Mouse (Mus musculus): ENCODE measurements around the gene Eno3. TPM values are rescaled to one million over a fixed set of nuclear protein-coding genes. Genes with fewer than 3 reads are reported as not detected.
A peak's percentile ranks its signal among the peaks of the same experiment; 100 is the strongest.

Eno3 gene
- total RNA-seq, 1 experiment: 31.7 TPM

DNA sequence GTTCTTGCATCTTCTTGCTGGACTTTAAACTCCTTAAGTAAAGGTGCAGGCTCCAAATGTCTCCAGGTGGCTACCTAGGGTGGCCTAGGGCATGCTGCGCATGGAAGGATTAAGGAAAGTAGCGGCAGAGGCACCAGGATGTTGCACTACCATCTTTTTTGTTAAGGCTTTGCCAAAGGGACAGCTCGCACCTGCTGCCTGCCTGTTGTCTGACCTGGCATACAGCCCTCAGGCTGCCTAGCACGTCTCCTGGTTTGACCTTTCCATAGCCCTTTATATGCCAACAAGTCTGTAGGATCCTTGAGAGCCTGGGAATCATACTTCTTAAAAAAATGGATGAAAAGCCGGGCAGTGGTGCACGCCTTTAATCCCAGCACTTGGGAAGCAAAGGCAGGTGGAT is 14.0 kb upstream of the Eno3 start:
- in situ Hi-C loops (cut with MboI; ENCODE audit: low sequenced_read_pairs in 2 of 2, unreplicated experiment in 2 of 2): no loop called here
- Histone ChIP-seq H3K36me3 (ENCODE audit: control insufficient read depth, insufficient read depth, low read length, poor library complexity, severe bottlenecking) (peaks cover 17% of the 10 kb centered on the region), H3K27ac (ENCODE audit: insufficient read depth, low read depth, low read length, poor library complexity, severe bottlenecking) (no peak overlapping the region), H3K4me1 (ENCODE audit: control insufficient read depth in 2 of 2, insufficient read depth in 2 of 2, low read length in 2 of 2, poor library complexity in 1 of 2) (peaks cover 0 to 10% of the 10 kb centered on the region in 2 experiments; a peak in 2 of 4 replicates), H3K4me3 (ENCODE audit: insufficient read depth in 1 of 2, low read depth in 1 of 2, low read length in 2 of 2, poor library complexity in 1 of 2, severe bottlenecking in 1 of 2) (no peak overlapping the region), H3K9ac (ENCODE audit: insufficient read depth, low read depth, low read length, poor library complexity, severe bottlenecking) (no peak overlapping the region), H3K9me3 (ENCODE audit: control insufficient read depth, insufficient read depth, low read depth, low read length) (no peaks in the 10 kb centered on the region)
- no peak for DNase-seq (ENCODE audit: low read depth, low spot score)
- TF ChIP-seq ZC3H11A (IDR thresholded peaks at IDR 0.05; ENCODE audit: borderline replicate concordance, low read depth, low read length) (no peak), ZNF384 (IDR thresholded peaks at IDR 0.05; ENCODE audit: low read depth, low read length) (no peak), HCFC1 (IDR thresholded peaks at IDR 0.05; ENCODE audit: borderline replicate concordance, insufficient read depth, low read length) (no peak), CHD2 (IDR thresholded peaks at IDR 0.05; ENCODE audit: low read depth, low read length) (no peak), MAFK (IDR thresholded peaks at IDR 0.05; ENCODE audit: insufficient read depth, low read depth, low read length) (no peak)

DNA sequence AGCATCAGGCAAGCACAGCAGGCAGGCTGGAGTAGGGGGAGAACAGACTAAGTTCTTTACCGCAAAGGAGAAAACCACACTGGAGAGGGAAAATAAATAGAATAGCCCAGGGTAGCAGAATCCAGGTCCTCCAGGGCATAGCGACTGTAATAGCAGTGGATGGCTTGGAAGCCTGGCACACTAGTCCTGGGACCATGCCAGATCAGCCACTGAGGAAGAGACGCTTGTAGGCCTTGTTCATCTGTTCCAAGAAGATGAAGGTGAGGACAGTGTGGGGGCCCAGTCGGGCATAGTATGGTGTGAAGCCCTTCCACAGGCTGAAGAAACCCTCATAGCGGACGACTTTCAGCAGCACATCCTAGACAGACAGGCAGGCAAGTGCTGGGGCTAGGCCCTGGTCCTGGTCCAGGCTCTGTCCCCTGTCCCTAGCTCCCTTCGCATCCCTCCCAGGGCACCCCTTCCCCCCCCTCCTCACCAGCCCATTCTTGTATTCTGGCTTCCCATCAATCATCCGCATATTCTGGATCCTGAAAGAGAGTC is 12.4 kb upstream of the Eno3 start:
- H3K9me3 ChIP-seq (ENCODE audit: control insufficient read depth, insufficient read depth, low read depth, low read length): no peaks in the 10 kb centered on the region
- H3K4me3 ChIP-seq (ENCODE audit: insufficient read depth in 1 of 2, low read depth in 1 of 2, low read length in 2 of 2, poor library complexity in 1 of 2, severe bottlenecking in 1 of 2): no peak overlapping the region
- H3K4me1 ChIP-seq (ENCODE audit: control insufficient read depth in 2 of 2, insufficient read depth in 2 of 2, low read length in 2 of 2, poor library complexity in 1 of 2): peaks cover 0 to 10% of the 10 kb centered on the region in 2 experiments; a peak in 2 of 4 replicates
- peaks cover 24% of the 10 kb centered on the region for H3K36me3 ChIP-seq (ENCODE audit: control insufficient read depth, insufficient read depth, low read length, poor library complexity, severe bottlenecking)
- H3K27ac ChIP-seq (ENCODE audit: insufficient read depth, low read depth, low read length, poor library complexity, severe bottlenecking): no peak overlapping the region
- H3K9ac ChIP-seq (ENCODE audit: insufficient read depth, low read depth, low read length, poor library complexity, severe bottlenecking): no peak overlapping the region
- in situ Hi-C loops (cut with MboI; ENCODE audit: low sequenced_read_pairs in 2 of 2, unreplicated experiment in 2 of 2): no loop called here
- no peak for TF ChIP-seq ZNF384 (IDR thresholded peaks at IDR 0.05; ENCODE audit: low read depth, low read length)
- no peak for TF ChIP-seq CHD2 (IDR thresholded peaks at IDR 0.05; ENCODE audit: low read depth, low read length)
- no peak for TF ChIP-seq HCFC1 (IDR thresholded peaks at IDR 0.05; ENCODE audit: borderline replicate concordance, insufficient read depth, low read length)
- no peak for TF ChIP-seq MAFK (IDR thresholded peaks at IDR 0.05; ENCODE audit: insufficient read depth, low read depth, low read length)
- no peak for TF ChIP-seq ZC3H11A (IDR thresholded peaks at IDR 0.05; ENCODE audit: borderline replicate concordance, low read depth, low read length)
- DNase-seq (ENCODE audit: low read depth, low spot score): no peak

DNA sequence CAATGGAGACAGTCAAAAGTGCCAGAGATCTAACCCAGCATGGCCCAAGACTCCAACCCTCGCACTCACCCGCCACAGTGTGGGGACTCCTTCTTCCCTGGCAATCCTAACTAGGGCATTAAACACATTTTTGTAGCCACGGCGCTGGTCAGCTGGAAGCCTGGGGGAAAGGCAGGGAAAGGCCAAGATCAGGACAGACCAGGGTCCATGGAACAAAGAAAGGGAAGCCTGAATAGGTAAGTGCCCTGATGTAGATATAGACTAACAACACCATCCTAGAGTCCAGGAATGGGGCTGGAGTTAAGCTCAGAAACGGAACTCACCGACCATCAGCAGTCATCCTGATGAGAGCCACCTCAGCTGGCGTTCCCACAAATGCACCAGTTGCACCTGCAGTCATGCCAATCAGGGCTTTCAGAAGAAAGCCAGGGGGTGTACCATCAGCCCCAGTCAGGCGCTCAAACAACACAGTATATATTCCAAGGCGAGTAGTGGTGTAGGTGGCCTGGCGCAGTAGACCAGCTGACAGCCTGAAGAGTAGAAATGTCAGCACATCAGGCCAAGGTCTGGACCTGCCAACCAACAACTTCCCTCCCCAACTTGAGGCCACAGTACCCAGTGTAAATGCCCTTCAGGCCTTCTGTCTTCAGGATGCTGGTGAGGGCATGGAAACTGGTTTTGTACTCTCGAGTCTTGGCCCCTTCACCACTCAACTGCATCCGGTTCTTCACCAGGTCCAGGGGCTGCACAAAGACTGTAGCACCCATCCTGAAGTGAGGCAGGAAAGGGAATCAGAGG is 11.3 kb upstream of the Eno3 start:
- Histone ChIP-seq H3K9ac (ENCODE audit: insufficient read depth, low read depth, low read length, poor library complexity, severe bottlenecking) (peak overlapping the region; percentile 95), H3K9me3 (ENCODE audit: control insufficient read depth, insufficient read depth, low read depth, low read length) (no peaks in the 10 kb centered on the region), H3K4me1 (ENCODE audit: control insufficient read depth in 2 of 2, insufficient read depth in 2 of 2, low read length in 2 of 2, poor library complexity in 1 of 2) (peaks cover 0 to 10% of the 10 kb centered on the region in 2 experiments; a peak in 2 of 4 replicates), H3K4me3 (ENCODE audit: insufficient read depth in 1 of 2, low read depth in 1 of 2, low read length in 2 of 2, poor library complexity in 1 of 2, severe bottlenecking in 1 of 2) (peak overlapping the region; percentile 63 to 81), H3K36me3 (ENCODE audit: control insufficient read depth, insufficient read depth, low read length, poor library complexity, severe bottlenecking) (peaks cover 33% of the 10 kb centered on the region), H3K27ac (ENCODE audit: insufficient read depth, low read depth, low read length, poor library complexity, severe bottlenecking) (no peak overlapping the region)
- in situ Hi-C loops (cut with MboI; ENCODE audit: low sequenced_read_pairs in 2 of 2, unreplicated experiment in 2 of 2): no loop called here
- DNase-seq (ENCODE audit: low read depth, low spot score): no peak
- TF ChIP-seq ZNF384 (IDR thresholded peaks at IDR 0.05; ENCODE audit: low read depth, low read length) (no peak), HCFC1 (IDR thresholded peaks at IDR 0.05; ENCODE audit: borderline replicate concordance, insufficient read depth, low read length) (no peak), ZC3H11A (IDR thresholded peaks at IDR 0.05; ENCODE audit: borderline replicate concordance, low read depth, low read length) (no peak), MAFK (IDR thresholded peaks at IDR 0.05; ENCODE audit: insufficient read depth, low read depth, low read length) (no peak), CHD2 (IDR thresholded peaks at IDR 0.05; ENCODE audit: low read depth, low read length) (no peak)

DNA sequence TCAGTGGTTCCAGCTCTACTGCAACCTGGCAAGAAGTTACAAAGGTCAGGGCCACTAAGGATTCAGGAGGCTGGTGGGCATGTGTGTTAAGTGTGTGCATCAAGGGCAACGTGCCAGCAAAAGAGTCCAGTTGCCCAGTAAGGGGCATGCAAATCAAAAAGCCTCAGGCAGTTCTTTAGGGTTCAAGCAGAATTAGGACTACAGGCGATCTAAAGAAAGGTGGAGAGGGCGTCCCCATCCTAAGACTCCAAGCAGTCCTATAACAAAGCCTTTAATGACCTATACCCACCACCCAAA is 10.8 kb upstream of the Eno3 start:
- H3K9ac ChIP-seq (ENCODE audit: insufficient read depth, low read depth, low read length, poor library complexity, severe bottlenecking): peak overlapping the region; percentile 95
- H3K4me3 ChIP-seq (ENCODE audit: insufficient read depth in 1 of 2, low read depth in 1 of 2, low read length in 2 of 2, poor library complexity in 1 of 2, severe bottlenecking in 1 of 2): peak overlapping the region; percentile 63 to 81
- in situ Hi-C loops (cut with MboI; ENCODE audit: low sequenced_read_pairs in 2 of 2, unreplicated experiment in 2 of 2): no loop called here
- DNase-seq (ENCODE audit: low read depth, low spot score): no peak
- H3K9me3 ChIP-seq (ENCODE audit: control insufficient read depth, insufficient read depth, low read depth, low read length): no peaks in the 10 kb centered on the region
- TF ChIP-seq HCFC1 (IDR thresholded peaks at IDR 0.05; ENCODE audit: borderline replicate concordance, insufficient read depth, low read length) (no peak), MAFK (IDR thresholded peaks at IDR 0.05; ENCODE audit: insufficient read depth, low read depth, low read length) (no peak), ZNF384 (IDR thresholded peaks at IDR 0.05; ENCODE audit: low read depth, low read length) (no peak), ZC3H11A (IDR thresholded peaks at IDR 0.05; ENCODE audit: borderline replicate concordance, low read depth, low read length) (no peak), CHD2 (IDR thresholded peaks at IDR 0.05; ENCODE audit: low read depth, low read length) (no peak)
- H3K27ac ChIP-seq (ENCODE audit: insufficient read depth, low read depth, low read length, poor library complexity, severe bottlenecking): peak overlapping the region; percentile 56
- peaks cover 0 to 10% of the 10 kb centered on the region in 2 experiments; a peak in 2 of 4 replicates for H3K4me1 ChIP-seq (ENCODE audit: control insufficient read depth in 2 of 2, insufficient read depth in 2 of 2, low read length in 2 of 2, poor library complexity in 1 of 2)
- peaks cover 38% of the 10 kb centered on the region for H3K36me3 ChIP-seq (ENCODE audit: control insufficient read depth, insufficient read depth, low read length, poor library complexity, severe bottlenecking)

Data from ES-E14 (cell line).